Mouse (Mus musculus) layer of hippocampus, postnatal 25 days (tissue): ENCODE results near the gene Nhlrc1. TPM values are rescaled to one million over a fixed set of nuclear protein-coding genes. Genes with fewer than 3 reads are reported as not detected.

ENCODE experiments used
- total RNA-seq, 2 experiments: library from RNA; stranded (reverse); gene quantifications; 2 replicates each; pipeline ENCODE4 v1.2.3; 2021

The Nhlrc1 gene
- total RNA-seq, 2 experiments from 2014 or later, result 17.4 to 20.6 TPM

Other genes with a start within 250 kb of the Nhlrc1 start
- 10 to 100 TPM; 17.5 to 21.9 TPM for gene Kif13a, start 85.0 kb downstream of the Nhlrc1 start, total RNA-seq
- gene Kdm1b, start 28.6 kb upstream of the Nhlrc1 start, total RNA-seq, result 1 to 10 TPM; 7.8 to 8.2 TPM
- 10 to 100 TPM in 1 of 2 experiments, 1 to 10 TPM in 1; 8.4 to 10.1 TPM for gene Tpmt, start 29.9 kb upstream of the Nhlrc1 start, total RNA-seq
- 10 to 100 TPM; 42.1 to 45.6 TPM for gene Dek, start 91.4 kb upstream of the Nhlrc1 start, total RNA-seq
- 10 to 100 TPM in 1 of 2 experiments, 1 to 10 TPM in 1; 9.8 to 10.7 TPM for gene Rnf144b, start 107.8 kb upstream of the Nhlrc1 start, total RNA-seq